Mouse (Mus musculus) embryonic facial prominence, embryonic 11.5 days (tissue): ENCODE measurements around the gene Mfsd2b. TPM values are rescaled to one million over a fixed set of nuclear protein-coding genes. Genes with fewer than 3 reads are reported as not detected.

Source experiments
- ATAC-seq: fragments of 200-750 bp; cut with Nextera tagmentation; replicated peaks from 2 replicates; pipeline ENCODE4 v1.8.0; 2017; ENCODE audit warnings: low read depth; ENCODE audit not compliant: insufficient number of reproducible peaks, low FRiP score, low TSS enrichment
- DNase-seq: peaks from one replicate; pipeline ENCODE4 v3.0.0-alpha.2; 2015; ENCODE audit warnings: low spot score
- H3K27ac ChIP-seq: fragments of 300-500 bp; sonication (generic); replicated peaks from 2 replicates; pipeline ENCODE4 v1.5.1; 2014; ENCODE audit warnings: mild to moderate bottlenecking, low read depth, low read length, control low read depth
- H3K27me3 ChIP-seq: fragments of 300-500 bp; sonication (generic); 2 replicates; pipeline ENCODE4 v1.6.1; 2014; ENCODE audit warnings: mild to moderate bottlenecking, low read length, moderate library complexity, mixed read lengths; ENCODE audit not compliant: control insufficient read depth, insufficient read depth
- H3K36me3 ChIP-seq: fragments of 300-500 bp; sonication (generic); replicated peaks from 2 replicates; pipeline ENCODE4 v1.6.1; 2014; ENCODE audit warnings: low read depth, mild to moderate bottlenecking, low read length, moderate library complexity, mixed read lengths; ENCODE audit not compliant: control insufficient read depth, insufficient read depth
- H3K4me1 ChIP-seq: fragments of 300-500 bp; sonication (generic); 2 replicates; pipeline ENCODE4 v1.6.1; 2014; ENCODE audit warnings: low read length, mixed read lengths; ENCODE audit not compliant: control insufficient read depth, insufficient read depth
- H3K4me2 ChIP-seq: fragments of 300-500 bp; sonication (generic); 2 replicates; pipeline ENCODE4 v1.6.1; 2014; ENCODE audit warnings: low read depth, mild to moderate bottlenecking, control low read depth, low read length, moderate library complexity
- H3K4me3 ChIP-seq: fragments of 300-500 bp; sonication (generic); 2 replicates; pipeline ENCODE4 v1.5.1; 2014; ENCODE audit warnings: low read depth, low read length, control low read depth
- H3K9ac ChIP-seq: fragments of 300-500 bp; sonication (generic); replicated peaks from 2 replicates; pipeline ENCODE4 v1.6.1; 2014; ENCODE audit warnings: mild to moderate bottlenecking, control low read depth, low read length
- H3K9me3 ChIP-seq: fragments of 300-500 bp; sonication (generic); replicated peaks from 2 replicates; pipeline ENCODE4 v1.6.1; 2016; ENCODE audit warnings: mild to moderate bottlenecking, low read length, inconsistent platforms, mixed read lengths; ENCODE audit not compliant: control insufficient read depth
- WGBS: fragments of 180-500 bp; shearing (Covaris S2); extraction: QIAGEN DNeasy Blood & Tissue Kit; methylation state at CpG from one replicate; pipeline ENCODE4 v1.1.7; 2014; 5-methylcytosine and 5-hydroxymethylcytosine counted together
- polyA plus RNA-seq: library from polyadenylated mRNA; unstranded; fragments of >200 nt; fragmentation: Nextera tagmentation; extraction: Ambion mirVana; gene quantifications from 2 replicates; pipeline ENCODE4 v1.2.1, GENCODE M21; 2014

Mfsd2b gene
- polyA plus RNA-seq, 1 experiment from 2014 or later = 4.2 TPM

- Histone ChIP-seq H3K4me2 (no peak overlapping the region), H3K4me3 (no peak overlapping the region), H3K9me3 (no peaks in the 10 kb centered on the region), H3K36me3 (no peaks in the 10 kb centered on the region), H3K27ac (no peak overlapping the region), H3K9ac (no peak overlapping the region), H3K27me3 (no peaks in the 10 kb centered on the region), H3K4me1 (no peaks in the 10 kb centered on the region)
- DNase-seq = no peak
- no peak for ATAC-seq
- WGBS = 69% methylated on average over 4 of the region's 4 CpGs
Observed at GRCm38 (mm10) chr12:4872273-4872672, 1.9 kb downstream of the Mfsd2b start.

GRCm38 (mm10) chr12:4871260-4871659 lies 2.9 kb downstream of the Mfsd2b start:
- WGBS = 90% methylated on average over 5 of the region's 5 CpGs
- no peak overlapping the region for H3K4me3 ChIP-seq
- ATAC-seq (no peak), DNase-seq (no peak)
- H3K36me3 ChIP-seq = no peaks in the 10 kb centered on the region
- H3K9me3 ChIP-seq = no peaks in the 10 kb centered on the region
- H3K27ac ChIP-seq = no peak overlapping the region
- no peak overlapping the region for H3K4me2 ChIP-seq
- H3K9ac ChIP-seq = no peak overlapping the region
- H3K4me1 ChIP-seq = no peaks in the 10 kb centered on the region
- no peaks in the 10 kb centered on the region for H3K27me3 ChIP-seq

- Histone ChIP-seq H3K9me3 (no peaks in the 10 kb centered on the region), H3K36me3 (no peaks in the 10 kb centered on the region), H3K9ac (no peak overlapping the region), H3K4me2 (no peak overlapping the region), H3K27me3 (no peaks in the 10 kb centered on the region), H3K27ac (no peak overlapping the region), H3K4me3 (no peak overlapping the region), H3K4me1 (peaks cover under 1% of the 10 kb centered on the region; the same call in 1 of the 2 replicates)
- ATAC-seq (no peak), DNase-seq (no peak)
- WGBS = 75% methylated on average over 8 of the region's 8 CpGs
Observed at GRCm38 (mm10) chr12:4868924-4869323, 5.2 kb downstream of the Mfsd2b start.

- Histone ChIP-seq H3K4me3 (no peak overlapping the region), H3K4me1 (peaks cover 2% of the 10 kb centered on the region; the same call in 1 of the 2 replicates), H3K27ac (no peak overlapping the region), H3K9ac (no peak overlapping the region), H3K4me2 (no peak overlapping the region), H3K27me3 (no peaks in the 10 kb centered on the region), H3K36me3 (no peaks in the 10 kb centered on the region), H3K9me3 (no peaks in the 10 kb centered on the region)
- ATAC-seq (0 out of 2 replicates have a peak, but pooled peaks have one; percentile 2), DNase-seq (no peak)
- WGBS = 66% methylated on average over 4 of the region's 4 CpGs
Observed at GRCm38 (mm10) chr12:4864338-4864690, 9.8 kb downstream of the Mfsd2b start.

GRCm38 (mm10) chr12:4863654-4864337 lies 10.4 kb downstream of the Mfsd2b start:
- Histone ChIP-seq H3K27me3 (no peaks in the 10 kb centered on the region), H3K4me3 (no peak overlapping the region), H3K36me3 (no peaks in the 10 kb centered on the region), H3K4me1 (peaks cover 2% of the 10 kb centered on the region; the same call in 1 of the 2 replicates), H3K4me2 (no peak overlapping the region), H3K27ac (no peak overlapping the region), H3K9ac (no peak overlapping the region), H3K9me3 (no peaks in the 10 kb centered on the region)
- ATAC-seq (peak; percentile 41; the same call in 1 of the 2 replicates), DNase-seq (no peak)
- WGBS = 68% methylated on average over 4 of the region's 4 CpGs

- DNase-seq (no peak), ATAC-seq (no peak)
- no peak overlapping the region for H3K27ac ChIP-seq
- H3K4me3 ChIP-seq = no peak overlapping the region
- peaks cover 2% of the 10 kb centered on the region; the same call in 1 of the 2 replicates for H3K4me1 ChIP-seq
- H3K4me2 ChIP-seq = no peak overlapping the region
- no peaks in the 10 kb centered on the region for H3K9me3 ChIP-seq
- H3K27me3 ChIP-seq = no peaks in the 10 kb centered on the region
- H3K36me3 ChIP-seq = no peaks in the 10 kb centered on the region
- 83% methylated on average over 4 of the region's 4 CpGs for WGBS
- H3K9ac ChIP-seq = no peak overlapping the region
Observed at GRCm38 (mm10) chr12:4862672-4863071, 11.5 kb downstream of the Mfsd2b start.

- H3K9me3 ChIP-seq = no peaks in the 10 kb centered on the region
- peaks cover 4% of the 10 kb centered on the region; the same call in 1 of the 2 replicates for H3K36me3 ChIP-seq
- no peak overlapping the region for H3K9ac ChIP-seq
- H3K4me3 ChIP-seq = no peak overlapping the region
- 44% methylated on average over 11 of the region's 11 CpGs for WGBS
- H3K27me3 ChIP-seq = no peaks in the 10 kb centered on the region
- peaks cover 2% of the 10 kb centered on the region; the same call in 1 of the 2 replicates for H3K4me1 ChIP-seq
- DNase-seq (no peak), ATAC-seq (no peak)
- no peak overlapping the region for H3K4me2 ChIP-seq
- 0 out of 2 replicates have a peak overlapping the region, but pooled peaks have one; percentile 3 for H3K27ac ChIP-seq
Observed at GRCm38 (mm10) chr12:4859241-4859914, 14.8 kb downstream of the Mfsd2b start.

- no peak overlapping the region for H3K27ac ChIP-seq
- H3K9me3 ChIP-seq = no peaks in the 10 kb centered on the region
- no peak overlapping the region for H3K4me3 ChIP-seq
- 96% methylated on average over 2 of the region's 2 CpGs for WGBS
- no peak for DNase-seq
- H3K4me1 ChIP-seq = no peaks in the 10 kb centered on the region
- H3K9ac ChIP-seq = no peak overlapping the region
- peaks cover 8% of the 10 kb centered on the region for H3K36me3 ChIP-seq
- H3K4me2 ChIP-seq = no peak overlapping the region
- H3K27me3 ChIP-seq = no peaks in the 10 kb centered on the region
- ATAC-seq = no peak
Observed at GRCm38 (mm10) chr12:4856834-4857233, 17.3 kb downstream of the Mfsd2b start.
